Mouse (Mus musculus) midbrain, embryonic 16.5 days (tissue): ENCODE measurements around the gene Galnt9. TPM values are rescaled to one million over a fixed set of nuclear protein-coding genes. Genes with fewer than 3 reads are reported as not detected.
A peak's percentile ranks its signal among the peaks of the same experiment; 100 is the strongest.

Experiments used
- ATAC-seq: fragments of 200-750 bp; cut with Nextera tagmentation; 2 replicates; pipeline ENCODE4 v1.8.0; 2017; ENCODE audit warnings: moderate TSS enrichment
- H3K27ac ChIP-seq: fragments of 300-500 bp; sonication (generic); 2 replicates; pipeline ENCODE4 v1.5.1; 2014; ENCODE audit warnings: mild to moderate bottlenecking, low read length, mixed read lengths
- H3K27me3 ChIP-seq: fragments of 300-500 bp; sonication (generic); 2 replicates; pipeline ENCODE4 v1.6.1; 2014; ENCODE audit warnings: low read depth, low read length, mixed read lengths; ENCODE audit not compliant: control insufficient read depth, insufficient read depth
- H3K36me3 ChIP-seq: fragments of 300-500 bp; sonication (generic); 2 replicates; pipeline ENCODE4 v1.6.1; 2014; ENCODE audit warnings: mild to moderate bottlenecking, low read length, moderate library complexity, mixed read lengths; ENCODE audit not compliant: control insufficient read depth, insufficient read depth
- H3K4me1 ChIP-seq: fragments of 300-500 bp; sonication (generic); 2 replicates; pipeline ENCODE4 v1.6.1; 2014; ENCODE audit warnings: mild to moderate bottlenecking, low read length, mixed read lengths; ENCODE audit not compliant: control insufficient read depth, insufficient read depth
- H3K4me2 ChIP-seq: fragments of 300-500 bp; sonication (generic); 2 replicates; pipeline ENCODE4 v1.6.1; 2014; ENCODE audit warnings: mild to moderate bottlenecking, low read length, mixed read lengths
- H3K4me3 ChIP-seq: fragments of 300-500 bp; sonication (generic); 2 replicates; pipeline ENCODE4 v1.5.1; 2014; ENCODE audit warnings: low read depth, mild to moderate bottlenecking, low read length, moderate library complexity, mixed read lengths
- H3K9ac ChIP-seq: fragments of 300-500 bp; sonication (generic); 2 replicates; pipeline ENCODE4 v1.6.1; 2014; ENCODE audit warnings: low read depth, low read length, mixed read lengths
- H3K9me3 ChIP-seq: fragments of 300-500 bp; sonication (generic); replicated peaks from 2 replicates; pipeline ENCODE4 v1.6.1; 2014; ENCODE audit warnings: mild to moderate bottlenecking, low read length, mixed read lengths; ENCODE audit not compliant: control insufficient read depth, poor library complexity, severe bottlenecking
- WGBS: fragments of 180-500 bp; shearing (Covaris S2); extraction: QIAGEN DNeasy Blood & Tissue Kit; methylation state at CpG from one replicate; pipeline ENCODE4 v1.1.7; 2014; 5-methylcytosine and 5-hydroxymethylcytosine counted together
- polyA plus RNA-seq: library from polyadenylated mRNA; unstranded; fragments of >200 nt; fragmentation: Nextera tagmentation; extraction: Ambion mirVana; gene quantifications from 2 replicates; pipeline ENCODE4 v1.2.1, GENCODE M21; 2015

Galnt9 gene
- polyA plus RNA-seq, 1 experiment from 2014 or later, result 23.1 TPM

GRCm38 (mm10) chr5:110619226-110619625 lies 75.1 kb downstream of the Galnt9 start:
- Histone ChIP-seq H3K36me3 (peaks cover 16% of the 10 kb centered on the region), H3K4me2 (no peak overlapping the region), H3K4me1 (no peaks in the 10 kb centered on the region), H3K27ac (no peak overlapping the region), H3K9me3 (no peaks in the 10 kb centered on the region), H3K27me3 (no peaks in the 10 kb centered on the region), H3K9ac (no peak overlapping the region), H3K4me3 (no peak overlapping the region)
- no peak for ATAC-seq
- WGBS, result 89% methylated on average over 6 of the region's 6 CpGs

- H3K27ac ChIP-seq, result no peak overlapping the region
- no peak overlapping the region for H3K4me2 ChIP-seq
- no peaks in the 10 kb centered on the region for H3K4me1 ChIP-seq
- no peak overlapping the region for H3K9ac ChIP-seq
- 77% methylated on average over 2 of the region's 2 CpGs for WGBS
- no peak overlapping the region for H3K4me3 ChIP-seq
- peaks cover 2% of the 10 kb centered on the region for H3K36me3 ChIP-seq
- no peak for ATAC-seq
- no peaks in the 10 kb centered on the region for H3K9me3 ChIP-seq
- no peaks in the 10 kb centered on the region for H3K27me3 ChIP-seq
Measured at GRCm38 (mm10) chr5:110624319-110624718, 80.2 kb downstream of the Galnt9 start.

- H3K36me3 ChIP-seq, result no peaks in the 10 kb centered on the region
- H3K4me2 ChIP-seq, result no peak overlapping the region
- H3K9me3 ChIP-seq, result no peaks in the 10 kb centered on the region
- H3K27ac ChIP-seq, result no peak overlapping the region
- no peaks in the 10 kb centered on the region for H3K27me3 ChIP-seq
- 70% methylated on average over 10 of the region's 10 CpGs for WGBS
- H3K9ac ChIP-seq, result no peak overlapping the region
- ATAC-seq, result no peak
- H3K4me3 ChIP-seq, result no peak overlapping the region
- no peaks in the 10 kb centered on the region for H3K4me1 ChIP-seq
Measured at GRCm38 (mm10) chr5:110627351-110627750, 83.2 kb downstream of the Galnt9 start.

GRCm38 (mm10) chr5:110628156-110628555 lies 84.0 kb downstream of the Galnt9 start:
- H3K9me3 ChIP-seq, result no peaks in the 10 kb centered on the region
- H3K36me3 ChIP-seq, result no peaks in the 10 kb centered on the region
- H3K4me2 ChIP-seq, result no peak overlapping the region
- WGBS, result 22% methylated on average over 18 of the region's 19 CpGs
- H3K4me3 ChIP-seq, result no peak overlapping the region
- H3K9ac ChIP-seq, result peak overlapping the region; percentile 20; the same call in 1 of the 2 replicates
- no peak for ATAC-seq
- no peaks in the 10 kb centered on the region for H3K4me1 ChIP-seq
- H3K27ac ChIP-seq, result no peak overlapping the region
- no peaks in the 10 kb centered on the region for H3K27me3 ChIP-seq

GRCm38 (mm10) chr5:110629525-110630120 lies 85.5 kb downstream of the Galnt9 start:
- WGBS, result 83% methylated on average over 2 of the region's 2 CpGs
- ATAC-seq, result no peak
- no peak overlapping the region for H3K4me3 ChIP-seq
- no peak overlapping the region for H3K9ac ChIP-seq
- no peak overlapping the region for H3K27ac ChIP-seq
- no peaks in the 10 kb centered on the region for H3K9me3 ChIP-seq
- H3K36me3 ChIP-seq, result no peaks in the 10 kb centered on the region
- no peak overlapping the region for H3K4me2 ChIP-seq
- H3K27me3 ChIP-seq, result no peaks in the 10 kb centered on the region; the same call in 1 of the 2 replicates
- no peaks in the 10 kb centered on the region for H3K4me1 ChIP-seq

GRCm38 (mm10) chr5:110635951-110636707 lies 92.0 kb downstream of the Galnt9 start:
- peak; percentile 56; the same call in 1 of the 2 replicates for ATAC-seq
- no peak overlapping the region for H3K27ac ChIP-seq
- H3K9me3 ChIP-seq, result no peaks in the 10 kb centered on the region
- H3K4me1 ChIP-seq, result no peaks in the 10 kb centered on the region
- H3K27me3 ChIP-seq, result no peaks in the 10 kb centered on the region; the same call in 1 of the 2 replicates
- H3K4me2 ChIP-seq, result no peak overlapping the region
- WGBS, result 38% methylated on average over 6 of the region's 6 CpGs
- no peaks in the 10 kb centered on the region for H3K36me3 ChIP-seq
- H3K4me3 ChIP-seq, result no peak overlapping the region
- H3K9ac ChIP-seq, result no peak overlapping the region

GRCm38 (mm10) chr5:110638306-110639074 lies 94.3 kb downstream of the Galnt9 start:
- Histone ChIP-seq H3K36me3 (no peaks in the 10 kb centered on the region), H3K4me2 (no peak overlapping the region), H3K27me3 (no peaks in the 10 kb centered on the region; the same call in 1 of the 2 replicates), H3K4me1 (no peaks in the 10 kb centered on the region), H3K9me3 (no peaks in the 10 kb centered on the region), H3K27ac (no peak overlapping the region), H3K9ac (no peak overlapping the region), H3K4me3 (no peak overlapping the region)
- 81% methylated on average over 7 of the region's 7 CpGs for WGBS
- no peak for ATAC-seq

- Histone ChIP-seq H3K27me3 (no peaks in the 10 kb centered on the region), H3K4me1 (no peaks in the 10 kb centered on the region), H3K36me3 (no peaks in the 10 kb centered on the region), H3K4me2 (peak overlapping the region; percentile 23; the same call in 1 of the 2 replicates), H3K4me3 (no peak overlapping the region), H3K9ac (no peak overlapping the region), H3K9me3 (no peaks in the 10 kb centered on the region), H3K27ac (no peak overlapping the region)
- ATAC-seq, result 0 out of 2 replicates have a peak, but pooled peaks have one; percentile 8
- WGBS, result 28% methylated on average over 12 of the region's 12 CpGs
Measured at GRCm38 (mm10) chr5:110639459-110639858, 95.3 kb downstream of the Galnt9 start.
